Mouse (Mus musculus): ENCODE results near the gene Spg20.

DNA sequence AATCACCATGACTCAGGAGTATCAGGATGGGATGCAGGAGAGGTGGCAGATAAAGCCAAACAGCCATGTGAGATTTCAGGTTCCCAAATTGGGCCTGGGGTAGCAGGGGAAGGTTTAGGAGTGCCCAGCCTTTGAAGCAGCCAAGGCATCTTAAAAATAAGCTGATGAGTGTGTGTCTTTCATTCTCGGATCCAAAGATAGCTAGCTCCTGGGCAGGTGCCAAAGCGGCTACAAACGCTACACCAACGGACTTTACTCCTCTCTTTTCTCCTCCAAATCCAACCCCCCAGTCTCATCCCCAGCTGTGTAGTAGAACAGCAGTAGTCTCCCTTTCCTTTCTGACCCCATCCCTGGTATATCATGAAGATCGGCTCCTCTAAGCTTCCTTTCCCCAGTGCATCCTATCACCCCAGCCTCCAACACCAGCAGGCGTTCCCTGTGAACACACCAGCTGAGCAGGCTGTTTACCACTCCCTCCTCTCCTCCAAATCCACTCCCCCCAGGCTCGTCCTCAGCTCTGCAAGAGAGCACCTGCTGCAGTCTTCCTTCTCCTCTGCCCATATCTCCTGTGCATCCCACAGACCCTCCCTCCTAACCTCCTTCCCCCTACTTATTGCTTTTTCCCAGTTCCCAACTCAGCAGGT is 44.0 kb upstream of the Spg20 start:
- no peak for TF ChIP-seq CTCF (conservative IDR thresholded peaks at IDR 0.05; ENCODE audit: low read length)
- TF ChIP-seq POU5F1 (IDR thresholded peaks at IDR 0.05; ENCODE audit: borderline replicate concordance, low read length): no peak

Data from E14TG2a.4 (cell line).